13 mouse cellular contexts compared by ENCODE assay signal in the genomic region with DNA sequence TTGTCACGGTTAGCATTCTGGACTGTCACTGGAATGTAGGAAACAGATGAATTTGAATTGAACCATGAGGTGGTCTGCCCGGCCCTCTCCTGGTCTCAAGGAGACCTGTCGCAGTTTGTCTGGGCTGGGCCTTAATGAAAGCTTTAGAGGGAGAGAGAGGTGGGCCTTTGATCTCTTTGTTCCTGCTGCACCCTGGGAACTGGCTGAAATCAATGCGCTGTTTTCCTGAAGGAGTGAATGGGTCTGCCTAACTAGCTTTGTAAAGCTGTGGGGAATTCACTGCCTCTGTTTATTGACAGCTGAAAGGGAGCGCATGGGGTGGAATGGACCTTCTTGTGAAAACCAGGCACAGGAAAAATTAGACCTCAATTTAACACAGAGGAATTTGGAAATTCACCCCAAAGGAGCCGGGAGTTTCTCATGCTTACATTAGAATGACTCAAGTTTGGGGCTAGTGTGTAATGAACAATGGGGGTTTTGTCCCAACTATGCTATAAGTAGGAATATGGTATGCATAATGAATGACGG. TPM values are rescaled to one million over a fixed set of nuclear protein-coding genes. Genes with fewer than 3 reads are reported as not detected.
DNase-seq lines count a peak whose midpoint lies in the region; ATAC-seq lines count a peak whose summit lies in the region.
"Had no signal": no experiment of that assay in that cellular context is flagged by ENCODE, and none has a peak within 500 bp of the region (broad histone marks: within the 10 kb centered on the region; RNA-seq: fewer than 3 reads in every experiment).

No protein-coding gene starts in this region.

- WGBS in heart, embryonic 12.5 days, result 59% methylated on average over 7 of the region's 7 CpGs
- WGBS in forebrain, embryonic 15.5 days, result 4% methylated on average over 7 of the region's 7 CpGs
- WGBS in midbrain, embryonic 12.5 days, result 6% methylated on average over 7 of the region's 7 CpGs

- H3K36me3 ChIP-seq in heart, embryonic 12.5 days, result peaks cover 25% of the 10 kb centered on the region; the same call in 1 of the 2 replicates
- H3K36me3 ChIP-seq in forebrain, embryonic 15.5 days, result no peaks in the 10 kb centered on the region
- H3K36me3 ChIP-seq in midbrain, embryonic 12.5 days, result peaks cover 4% of the 10 kb centered on the region; the same call in 1 of the 2 replicates

- peaks cover 64% of the 10 kb centered on the region for H3K4me1 ChIP-seq in heart, embryonic 12.5 days (replicated peaks)
- H3K4me1 ChIP-seq in forebrain, embryonic 15.5 days, result peaks cover 31% of the 10 kb centered on the region
- peaks cover 60% of the 10 kb centered on the region for H3K4me1 ChIP-seq in midbrain, embryonic 12.5 days

- ATAC-seq in heart, embryonic 12.5 days (ENCODE audit: insufficient number of reproducible peaks, low FRiP score), result no peak
- peak; percentile 90 for ATAC-seq in forebrain, embryonic 15.5 days (replicated peaks)
- ATAC-seq in midbrain, embryonic 12.5 days (ENCODE audit: low FRiP score, low read depth), result peak; percentile 94

- no peak overlapping the region for H3K4me3 ChIP-seq in heart, embryonic 12.5 days
- no peak overlapping the region for H3K4me3 ChIP-seq in forebrain, embryonic 15.5 days
- H3K4me3 ChIP-seq in midbrain, embryonic 12.5 days, result no peak overlapping the region
- H3K4me3 ChIP-seq: erythroblast, embryonic 14.5 days had no signal

- peak overlapping the region; percentile 73 for H3K27ac ChIP-seq in heart, embryonic 12.5 days (ENCODE audit: poor library complexity, severe bottlenecking)
- H3K27ac ChIP-seq in forebrain, embryonic 15.5 days (replicated peaks), result peak overlapping the region; percentile 38; the same call in 1 of the 2 replicates
- peak overlapping the region; percentile 87 for H3K27ac ChIP-seq in midbrain, embryonic 12.5 days (replicated peaks)

- H3K9ac ChIP-seq in heart, embryonic 12.5 days, result no peak overlapping the region
- H3K9ac ChIP-seq in forebrain, embryonic 15.5 days (replicated peaks), result no peak overlapping the region
- H3K9ac ChIP-seq in midbrain, embryonic 12.5 days (replicated peaks), result no peak overlapping the region

- H3K9me3 ChIP-seq in heart, embryonic 12.5 days (replicated peaks), result 0 out of 2 replicates have a peak, but pooled peaks cover 2% of the 10 kb centered on the region
- H3K9me3 ChIP-seq in forebrain, embryonic 15.5 days, result no peaks in the 10 kb centered on the region
- H3K9me3 ChIP-seq in midbrain, embryonic 12.5 days, result no peaks in the 10 kb centered on the region

- intact Hi-C loops in heart, postnatal 14 days (cut with DNase I), result loop anchor here (5.0 kb wide), 1 partner anchor 139 kb away; no protein-coding TSS in a partner anchor
- intact Hi-C loops in left cerebral cortex, postnatal 4 days (cut with DNase I), result no loop called here

- no peak overlapping the region for H3K4me2 ChIP-seq in heart, embryonic 12.5 days
- H3K4me2 ChIP-seq in forebrain, embryonic 15.5 days (replicated peaks), result no peak overlapping the region
- H3K4me2 ChIP-seq in midbrain, embryonic 12.5 days (replicated peaks), result 0 out of 2 replicates have a peak overlapping the region, but pooled peaks have one; percentile 9

- H3K27me3 ChIP-seq in heart, embryonic 12.5 days (replicated peaks), result no peaks in the 10 kb centered on the region
- no peaks in the 10 kb centered on the region for H3K27me3 ChIP-seq in forebrain, embryonic 15.5 days
- H3K27me3 ChIP-seq in midbrain, embryonic 12.5 days, result no peaks in the 10 kb centered on the region

- no peak for DNase-seq in heart, postnatal 14 days
- peak; percentile 97 for DNase-seq in R1 (ENCODE audit: low read depth, low spot score)
- no peak for DNase-seq in adrenal gland, adult 2 months
- no peak for DNase-seq in left cerebral cortex, postnatal 4 days
- DNase-seq in adrenal gland, adult 18-20 months (ENCODE audit: low spot score in 2 of 2), result no peak
- DNase-seq: adrenal gland, postnatal 14 days; B cell, adult 2 months; kidney, postnatal 25 days; lung, postnatal 10 days had no signal

RNA-seq across cellular contexts. Expression of gene Plagl1, which starts 47.8 kb away (rescaled TPM):
- polyA plus RNA-seq in heart, embryonic 12.5 days (2016; fragmentation: Nextera tagmentation; extraction: Ambion mirVana), result 257 and 286 TPM in 2 replicates
- total RNA-seq in heart, postnatal 14 days (2021), result 10 to 100 TPM; 22.7 to 23.3 TPM
- polyA plus RNA-seq in forebrain, embryonic 15.5 days (2015; fragmentation: Nextera tagmentation; extraction: Ambion mirVana), result 37.0 and 41.0 TPM in 2 replicates
- polyA plus RNA-seq in midbrain, embryonic 12.5 days (2016; fragmentation: Nextera tagmentation; extraction: Ambion mirVana), result 77.2 and 98.5 TPM in 2 replicates
- 10 to 100 TPM in 1 of 2 experiments, 1 to 10 TPM in 1; 6.4 to 15.7 TPM for total RNA-seq in adrenal gland, adult 2 months (2021)
- 5.9 and 6.0 TPM in 2 replicates for polyA plus RNA-seq in adrenal gland, adult 2 months (2012; rRNA removed)
- total RNA-seq in left cerebral cortex, postnatal 4 days (2021), result 10 to 100 TPM; 25.5 to 27.6 TPM
- total RNA-seq in adrenal gland, adult 18-20 months (2021), result 10 to 100 TPM in 1 of 2 experiments, 1 to 10 TPM in 1; 7.5 to 11.8 TPM
